Mouse (Mus musculus) ovary, postnatal 14 days (tissue): ENCODE results near the gene Cisd3.
"Not testable (repeated sequence)": the region's sequence is repeated elsewhere in the genome, so short reads cannot be mapped to it uniquely, and the experiment has no call there.

Experiments used
- DNase-seq: peaks from one replicate; pipeline ENCODE4 v3.0.0; 2022; ENCODE audit warnings: low spot score

Gene Cisd3

DNA sequence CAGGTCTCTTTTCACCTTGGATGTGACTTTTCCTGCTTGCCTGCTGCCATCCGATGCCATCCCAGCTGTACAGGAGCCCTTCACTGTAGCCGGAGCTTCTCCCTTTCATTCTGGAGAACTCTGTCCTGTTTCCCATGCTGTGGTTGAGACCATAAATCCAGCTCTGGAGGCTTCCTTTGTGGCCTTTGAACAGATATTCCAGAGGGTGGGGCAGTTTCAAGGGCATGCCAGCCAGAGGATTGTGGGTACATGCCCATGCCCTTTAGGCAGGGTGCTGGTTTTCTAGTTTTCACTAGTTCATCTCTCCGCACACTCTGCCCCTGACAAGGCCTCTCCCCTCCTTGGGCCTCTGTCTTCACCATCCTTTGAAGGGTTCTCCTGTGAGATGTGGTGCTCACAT is 1.4 kb downstream of the Cisd3 start:
- DNase-seq = no peak

DNA sequence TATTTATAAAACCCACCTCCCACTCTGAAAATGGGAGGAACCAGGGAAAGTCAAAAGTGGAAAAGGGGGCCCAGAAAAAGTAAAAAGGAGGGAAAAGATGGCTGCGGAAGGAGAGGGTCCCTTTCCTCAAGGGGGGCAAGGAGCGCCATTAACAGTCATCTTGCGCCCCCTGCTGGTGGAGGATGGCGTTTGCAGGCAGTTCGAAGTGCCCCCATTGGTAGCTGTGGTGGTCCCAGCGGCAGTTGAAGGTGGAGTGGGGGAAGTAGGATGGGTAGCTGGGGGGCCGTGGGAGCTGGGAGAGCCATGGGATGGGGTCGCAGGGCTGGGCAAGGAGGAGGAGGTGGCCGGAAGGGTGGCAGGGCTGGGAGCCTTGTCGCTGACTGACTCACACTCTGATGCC is 4.2 kb downstream of the Cisd3 start:
- DNase-seq = peak; percentile 65

DNA sequence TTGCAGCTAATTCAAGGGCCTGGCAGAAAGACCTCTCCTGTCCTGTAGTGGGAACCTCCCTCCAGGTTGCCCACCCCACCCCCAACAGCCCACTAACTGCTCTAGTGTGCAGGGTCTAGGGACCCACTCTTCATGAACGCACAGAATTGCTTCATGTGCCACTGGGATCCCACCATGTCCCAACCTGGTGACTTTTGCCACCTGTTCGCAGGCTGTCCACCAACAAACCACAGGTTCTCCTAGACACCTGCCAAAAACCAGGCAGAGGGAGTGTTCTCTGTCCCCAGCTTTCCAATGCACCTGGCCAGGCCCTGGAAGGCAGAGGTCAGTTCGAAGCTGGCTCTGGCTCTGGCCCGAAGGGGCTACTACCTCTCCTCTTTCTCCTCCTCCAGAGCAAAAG is 8.8 kb downstream of the Cisd3 start:
- DNase-seq = no peak

DNA sequence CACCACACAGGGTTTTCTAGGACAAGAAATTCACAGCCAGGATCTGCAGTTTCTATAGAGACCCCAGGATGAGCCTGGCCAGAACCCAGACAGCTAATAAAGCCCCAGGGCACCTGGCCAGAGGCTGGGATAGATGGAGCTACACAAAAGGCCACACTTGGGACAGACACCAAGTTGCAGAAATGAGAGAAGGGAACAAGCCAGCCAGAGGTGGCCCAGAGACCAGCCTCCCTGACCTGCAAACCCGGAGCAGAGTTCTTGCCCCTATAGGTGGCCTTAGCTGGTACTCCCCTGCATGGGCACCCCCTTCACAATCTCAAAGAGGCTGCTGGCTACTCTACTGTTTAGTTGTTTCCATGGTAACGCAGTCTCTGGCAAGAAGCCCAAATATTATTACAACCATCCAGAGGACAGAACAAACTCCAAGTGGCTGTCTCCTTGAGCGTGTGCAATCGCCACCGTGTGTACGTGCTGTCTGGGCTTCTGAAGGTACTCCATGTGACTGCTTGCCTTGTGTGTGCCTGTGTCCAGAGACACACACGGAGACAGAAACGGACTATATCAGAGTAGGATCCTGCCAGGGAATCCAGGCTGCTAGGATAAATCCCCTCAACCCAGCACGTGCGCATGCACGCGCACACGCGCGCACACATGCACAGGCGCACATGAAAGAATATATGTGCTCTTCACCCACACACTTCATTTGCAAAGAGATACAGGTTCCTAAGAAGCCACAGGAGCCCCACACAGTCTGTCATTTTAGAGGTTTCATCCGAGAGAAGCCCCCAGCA is 9.5 kb downstream of the Cisd3 start:
- peak; percentile 51 for DNase-seq

DNA sequence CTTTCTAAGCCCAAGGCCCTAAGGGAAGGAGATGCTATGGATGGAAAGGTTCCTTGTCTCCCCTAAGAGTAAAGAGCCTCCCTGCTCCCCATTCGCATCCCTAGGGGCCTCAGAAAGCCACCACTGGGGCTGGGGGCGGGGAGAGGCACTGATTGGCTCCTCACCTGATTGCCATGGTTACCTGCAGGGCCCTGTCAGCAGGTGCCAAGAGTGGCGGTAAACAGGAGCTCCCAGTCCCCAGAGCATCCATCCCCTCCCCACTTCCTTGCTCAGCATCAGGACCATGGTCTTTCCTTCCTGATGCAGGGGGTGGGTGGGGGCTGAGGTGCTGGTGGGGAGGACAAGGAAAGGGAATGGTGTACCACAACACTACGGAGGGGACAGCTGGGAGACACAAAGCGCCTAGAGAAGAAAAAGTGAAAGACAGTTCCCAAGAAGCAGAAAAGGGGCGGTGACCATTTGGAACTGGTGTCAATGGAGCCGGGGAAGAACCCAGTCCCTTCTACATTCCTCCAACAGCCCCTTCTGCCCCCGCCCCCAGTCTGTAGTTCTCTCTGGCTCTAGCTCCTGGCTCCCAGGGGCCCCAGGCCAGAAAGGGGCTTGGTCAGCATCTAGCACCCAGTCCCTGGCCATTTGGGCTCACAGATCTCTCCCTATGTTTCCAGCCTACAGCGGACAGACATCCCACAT is 10.2 kb downstream of the Cisd3 start:
- DNase-seq = no peak

DNA sequence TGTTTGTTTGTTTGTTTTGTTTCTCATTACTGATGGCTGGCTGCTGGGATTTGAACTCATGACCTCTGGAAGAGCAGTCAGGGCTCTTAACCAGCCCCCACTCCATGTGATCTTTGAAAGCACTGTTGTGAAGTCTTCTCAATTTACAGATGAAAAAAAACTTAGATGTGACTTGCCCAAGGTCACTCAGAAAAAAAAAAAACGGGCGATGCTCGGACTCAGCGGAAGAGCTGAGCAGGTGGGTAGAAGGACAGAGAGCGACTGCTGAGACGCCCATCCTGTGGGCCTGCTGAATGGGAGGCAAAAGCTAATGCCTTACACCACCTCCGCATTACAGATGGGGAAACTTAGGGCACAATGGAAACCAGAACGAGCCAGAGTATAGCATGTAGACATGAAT is 11.0 kb downstream of the Cisd3 start:
- no peak for DNase-seq

DNA sequence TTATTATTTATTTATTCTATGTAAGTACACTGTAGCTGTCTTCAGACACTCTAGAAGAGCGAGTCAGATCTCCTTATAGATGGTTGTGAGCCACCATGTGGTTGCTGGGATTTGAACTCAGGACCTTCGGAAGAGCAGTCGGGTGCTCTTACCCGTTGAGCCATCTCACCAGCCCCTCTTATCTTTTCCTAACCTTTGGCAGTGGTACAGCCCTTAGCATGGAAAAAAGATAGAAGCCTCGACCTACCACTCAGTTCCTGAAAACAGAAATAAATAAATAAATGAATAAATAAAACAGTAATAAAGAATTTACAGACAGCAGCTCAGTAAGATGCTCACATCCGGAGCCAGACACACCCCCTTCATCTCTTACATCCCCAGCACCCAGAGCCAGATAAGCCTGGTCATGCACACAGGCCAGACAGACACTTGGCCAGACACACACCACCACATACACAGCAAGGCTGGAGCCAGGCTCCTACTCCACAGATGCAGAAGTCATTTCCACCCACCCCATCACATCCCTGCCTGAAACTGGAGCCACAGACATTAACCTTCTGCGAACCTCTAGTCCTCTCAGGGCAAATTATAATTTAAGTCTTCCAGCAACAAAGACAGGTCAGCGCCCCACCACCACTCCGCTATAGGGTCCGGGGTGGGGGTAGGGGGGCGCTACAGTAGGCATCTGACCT is 11.7 kb downstream of the Cisd3 start:
- no peak for DNase-seq

DNA sequence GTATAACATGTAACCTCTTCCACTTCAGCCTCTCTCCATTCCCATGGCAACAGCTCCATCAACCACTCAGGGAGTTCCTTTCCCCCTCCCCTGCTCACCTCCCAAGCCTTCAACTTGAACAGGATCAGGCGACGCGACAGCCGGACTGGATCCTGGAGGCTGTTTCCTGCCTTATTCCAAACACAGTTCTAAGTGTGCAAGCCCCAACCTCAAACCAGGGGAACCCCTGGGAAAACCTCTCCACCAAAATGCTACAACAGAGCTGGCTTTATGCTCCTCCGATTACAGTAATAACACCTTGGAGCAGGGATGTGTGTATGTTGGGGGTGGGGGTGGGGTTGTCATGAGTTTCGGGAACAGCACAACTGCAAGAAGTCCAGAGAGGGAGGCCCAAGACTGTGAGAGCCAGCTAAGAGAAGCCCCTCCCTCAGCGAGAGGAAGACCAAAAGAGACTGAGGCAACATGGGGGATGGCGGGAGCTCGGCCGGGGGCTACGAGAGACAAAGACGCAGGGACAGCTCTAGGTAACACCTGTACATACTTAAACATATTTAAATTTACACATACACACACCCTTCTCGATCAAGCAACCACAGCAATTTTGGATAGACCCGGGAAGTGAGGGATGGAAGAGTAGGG is 12.4 kb downstream of the Cisd3 start:
- DNase-seq = no peak

DNA sequence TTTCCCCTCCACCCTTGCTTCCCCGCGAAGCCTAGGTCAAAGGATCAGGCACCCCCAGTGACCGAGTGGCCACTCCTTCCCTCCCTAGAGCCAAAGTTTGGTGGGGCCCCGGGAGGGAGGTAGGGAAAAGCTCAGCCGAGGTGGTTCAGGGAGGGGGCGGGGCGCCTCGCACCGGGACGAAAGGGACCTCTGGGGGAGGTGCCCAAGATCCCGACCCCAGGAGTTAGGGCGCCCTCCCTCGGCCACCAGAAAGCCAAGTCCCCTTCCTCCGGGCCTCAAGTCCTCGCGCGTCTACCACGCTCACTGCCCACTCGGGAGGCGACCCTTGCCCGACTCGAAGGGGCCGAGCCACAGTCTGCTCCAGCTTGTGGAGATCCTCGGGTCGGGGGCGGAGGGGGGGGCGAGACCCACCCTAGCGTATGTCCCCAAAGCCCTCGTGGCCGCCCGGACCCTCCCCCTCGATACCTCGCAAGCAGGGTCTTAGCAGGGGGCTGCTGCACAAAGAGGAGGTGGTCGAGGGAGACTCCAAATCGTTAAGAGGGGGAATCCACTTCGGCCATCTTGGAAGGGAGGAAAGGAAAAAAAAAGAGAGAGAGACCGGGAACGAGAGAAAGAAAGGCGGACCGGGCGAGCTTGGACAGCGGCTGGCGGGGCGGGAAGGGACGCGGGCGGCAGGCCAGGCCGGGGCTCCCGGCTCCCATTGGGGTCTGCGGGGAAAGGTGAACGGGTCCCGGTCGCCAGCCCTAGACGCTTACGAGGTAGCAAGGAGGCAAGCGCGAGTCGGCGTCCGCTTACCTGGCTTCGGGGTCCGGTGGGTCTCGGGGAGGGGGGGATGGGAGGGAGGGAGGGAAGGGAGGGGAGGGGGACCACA is 13.3 kb downstream of the Cisd3 start:
- peak; percentile 74 for DNase-seq

DNA sequence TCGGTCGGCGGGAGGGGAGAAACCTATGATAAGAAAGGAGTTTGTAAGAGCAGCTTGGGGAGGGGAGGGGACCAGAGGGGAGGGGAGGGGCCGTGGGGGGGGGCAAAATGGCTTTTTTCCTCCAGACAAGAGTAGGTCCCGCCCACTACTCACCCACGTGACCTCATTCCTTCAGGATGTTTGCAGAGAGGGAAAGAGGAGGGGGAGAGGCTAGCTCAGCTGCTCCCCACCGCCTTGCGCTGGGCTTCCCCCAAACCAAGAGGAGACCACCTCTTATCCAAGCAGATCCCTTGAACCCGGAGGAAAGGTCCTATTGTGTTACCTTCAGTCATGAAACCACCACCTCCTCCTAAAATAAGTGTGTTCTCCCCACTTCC is 14.0 kb downstream of the Cisd3 start:
- peak; percentile 76 for DNase-seq

DNA sequence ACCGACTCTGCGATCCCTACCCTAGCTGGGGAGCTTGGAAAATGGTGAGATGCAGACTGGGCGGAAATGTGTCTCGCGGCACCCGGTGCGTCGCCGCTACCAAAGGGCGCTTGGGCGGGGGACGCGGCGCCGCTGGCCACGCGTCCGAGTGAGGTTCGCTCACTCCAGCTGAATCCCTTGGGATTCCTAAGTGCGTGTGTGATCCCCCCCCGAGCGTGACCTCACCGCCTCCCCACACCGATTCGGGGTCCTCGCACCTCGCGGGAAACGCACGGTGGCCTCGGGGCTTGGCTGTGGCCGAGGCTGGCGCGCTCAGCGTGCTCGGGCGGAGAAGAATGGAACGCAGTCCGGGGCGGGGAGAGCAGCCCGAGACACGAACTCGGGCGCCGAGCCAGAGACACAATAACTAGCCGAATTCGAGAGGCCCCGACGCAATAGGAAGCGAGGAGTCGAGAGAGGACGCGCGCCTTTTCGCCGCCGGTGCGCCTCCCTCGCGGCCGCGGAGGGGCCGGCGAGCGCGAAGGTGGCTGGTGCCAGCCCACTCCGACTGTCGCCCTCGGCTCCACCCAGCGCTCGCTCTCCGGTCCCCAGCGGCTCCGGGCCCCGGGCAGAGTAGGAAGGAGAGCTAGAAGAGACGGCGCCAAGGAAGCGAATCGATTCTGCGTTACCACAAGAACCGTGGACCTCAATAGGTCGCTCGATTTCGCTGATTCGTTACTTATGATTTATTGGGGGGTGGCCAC is 14.5 kb downstream of the Cisd3 start, which contains the start of gene Pcgf2:
Gene Pcgf2 (minus strand): TSS at position 495 of the 743 bp plus-strand sequence.
- peak; percentile 78 for DNase-seq

DNA sequence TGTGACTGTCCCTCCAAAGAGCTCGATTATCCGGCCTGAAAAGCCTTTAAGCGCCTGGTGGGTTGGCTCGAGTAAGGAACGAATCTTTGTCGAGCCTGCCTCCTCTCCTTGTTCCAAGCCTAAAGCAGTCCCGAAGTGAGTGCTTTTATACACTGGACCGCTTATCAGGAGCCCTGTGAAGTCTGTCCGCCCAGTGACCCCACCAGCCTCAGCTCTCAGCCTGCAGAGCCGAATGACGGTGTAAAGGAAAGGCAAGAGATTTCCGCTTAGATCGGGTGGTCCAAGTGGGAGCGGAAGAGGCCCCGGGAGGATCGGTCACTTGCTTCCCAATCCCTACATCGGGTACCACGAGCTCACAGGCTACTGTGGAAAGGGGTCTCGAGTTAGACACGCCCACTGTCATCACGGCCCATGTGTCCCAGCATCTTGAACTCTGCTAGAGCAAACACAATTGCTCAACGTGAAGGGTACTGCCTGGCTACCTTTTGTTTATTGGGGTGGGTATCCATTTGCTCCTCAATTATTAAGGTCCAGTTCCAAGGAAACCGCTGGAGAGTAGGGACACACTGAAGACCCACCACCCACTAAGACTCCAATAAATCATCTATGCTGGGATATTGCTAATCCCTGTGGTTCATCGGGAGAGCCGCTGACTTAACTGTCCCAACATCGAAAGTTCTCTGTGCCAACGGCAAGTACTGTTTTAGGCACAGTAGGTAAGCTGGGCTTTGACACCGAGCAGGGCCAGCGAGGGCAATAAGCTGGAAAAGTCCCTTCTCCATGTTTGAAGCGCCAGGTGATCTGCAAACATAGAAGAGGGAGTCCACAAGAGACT is 15.3 kb downstream of the Cisd3 start:
- no peak for DNase-seq

DNA sequence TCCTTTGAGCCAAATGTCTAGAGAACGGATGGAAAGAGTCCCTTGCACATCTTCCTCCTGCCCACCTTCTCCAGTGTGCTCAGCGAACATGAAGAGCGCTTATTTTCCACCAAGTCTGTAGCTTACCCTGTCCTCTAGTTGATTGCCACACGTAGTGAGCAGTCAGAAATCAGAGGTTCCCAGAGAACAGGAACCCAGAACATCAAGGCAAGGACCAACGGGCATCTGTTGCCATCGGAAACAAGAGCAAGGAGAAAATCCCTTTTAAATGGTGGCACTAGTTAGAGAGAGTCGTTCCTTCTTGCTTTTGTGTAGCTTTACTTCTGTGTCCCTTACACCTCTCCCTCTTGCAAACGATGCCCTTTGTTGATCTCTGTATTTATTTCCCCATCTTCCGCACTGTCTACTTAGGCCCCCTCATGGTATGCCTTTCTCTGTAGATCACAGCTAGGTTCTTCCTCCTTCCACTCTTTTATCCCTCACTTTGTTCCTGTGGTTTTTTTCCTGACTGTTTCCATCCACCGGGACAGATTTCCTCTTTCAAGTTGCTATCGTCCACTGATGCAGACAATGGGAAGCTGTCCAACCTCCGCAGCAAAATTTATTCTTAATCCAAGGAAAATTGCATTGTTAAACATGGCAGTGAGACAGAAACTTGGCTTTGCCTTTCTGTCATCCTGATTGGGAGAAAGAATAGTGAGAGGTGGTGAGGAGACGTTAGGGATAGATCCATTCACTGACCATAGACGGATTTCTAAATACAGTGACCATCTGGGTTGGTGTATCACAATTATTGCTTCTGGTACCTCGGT is 16.2 kb downstream of the Cisd3 start:
- no peak for DNase-seq

DNA sequence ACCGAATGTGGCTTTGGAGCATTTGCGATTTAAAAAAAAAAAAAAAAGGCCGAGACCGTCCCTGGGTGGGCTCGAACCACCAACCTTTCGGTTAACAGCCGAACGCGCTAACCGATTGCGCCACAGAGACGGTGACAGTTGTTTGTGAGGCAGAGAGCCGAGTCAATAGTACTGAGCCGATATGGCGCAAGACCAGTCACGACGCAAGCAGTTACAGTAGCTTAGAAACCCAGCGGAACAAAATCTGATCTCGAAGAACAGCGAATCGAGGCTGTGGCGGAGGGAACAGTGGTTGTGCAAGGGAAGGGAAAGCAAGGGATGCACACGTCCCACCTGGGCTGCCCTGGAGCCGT is 16.7 kb downstream of the Cisd3 start:
- peak; percentile 95 for DNase-seq

DNA sequence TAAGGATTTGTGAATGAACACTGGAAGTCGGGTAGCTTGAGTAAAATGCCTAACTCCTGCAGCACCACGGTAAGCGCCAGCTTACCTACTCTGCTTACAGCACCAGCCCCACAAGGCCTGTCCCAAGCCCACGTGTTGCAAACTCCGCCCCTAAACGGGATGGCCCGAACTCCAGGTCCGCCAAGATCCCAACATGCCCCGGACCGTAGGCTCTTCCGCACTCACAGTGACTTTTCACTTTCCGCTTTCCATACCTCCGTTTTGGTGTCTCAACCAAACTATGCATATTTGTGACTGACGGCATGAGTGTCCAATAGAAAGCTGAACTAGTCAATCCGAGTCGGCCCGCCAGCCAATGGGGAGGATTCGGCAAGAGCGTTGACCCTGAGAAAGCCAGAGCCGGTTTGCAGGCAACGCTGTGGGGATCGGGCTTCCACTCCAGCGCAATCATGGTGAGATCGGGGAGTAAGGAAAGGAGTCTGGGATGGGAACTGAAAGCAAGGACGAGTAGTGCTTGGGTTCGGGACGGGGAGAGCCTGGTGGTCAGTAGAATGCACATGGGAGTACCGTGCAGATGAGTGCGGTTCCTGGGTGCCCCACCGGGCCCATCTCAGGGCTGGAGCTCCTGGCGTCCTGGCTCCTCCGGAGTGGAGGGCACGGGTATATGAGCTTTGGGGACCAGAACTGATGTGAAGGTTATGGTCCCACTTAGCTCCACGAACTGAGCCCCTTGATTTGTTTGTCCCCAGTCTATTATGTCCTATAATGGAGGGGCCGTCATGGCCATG is 17.6 kb downstream of the Cisd3 start, which contains the start of gene Psmb3:
Gene Psmb3 (plus strand): TSS at position 361 of the 788 bp plus-strand sequence.
- DNase-seq = peak; percentile 99

DNA sequence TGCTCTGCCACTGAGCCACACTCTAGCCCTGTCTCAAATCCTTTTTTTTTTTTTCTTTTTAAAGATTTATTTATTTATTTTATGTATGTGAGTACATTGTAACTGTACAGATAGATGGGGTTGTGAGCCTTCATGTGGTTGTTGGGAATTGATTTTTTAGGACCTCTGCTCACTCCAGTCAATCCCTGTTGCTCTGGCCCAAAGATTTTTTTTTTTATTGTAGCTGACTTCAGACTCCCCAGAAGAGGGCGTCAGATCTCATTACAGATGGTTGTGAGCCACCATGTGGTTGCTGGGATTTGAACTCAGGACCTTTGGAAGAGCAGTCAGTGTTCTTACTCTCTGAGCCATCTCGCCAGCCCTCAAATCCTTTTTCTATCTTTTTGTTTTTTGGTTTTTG is 24.4 kb downstream of the Cisd3 start:
- not testable (repeated sequence) for DNase-seq

DNA sequence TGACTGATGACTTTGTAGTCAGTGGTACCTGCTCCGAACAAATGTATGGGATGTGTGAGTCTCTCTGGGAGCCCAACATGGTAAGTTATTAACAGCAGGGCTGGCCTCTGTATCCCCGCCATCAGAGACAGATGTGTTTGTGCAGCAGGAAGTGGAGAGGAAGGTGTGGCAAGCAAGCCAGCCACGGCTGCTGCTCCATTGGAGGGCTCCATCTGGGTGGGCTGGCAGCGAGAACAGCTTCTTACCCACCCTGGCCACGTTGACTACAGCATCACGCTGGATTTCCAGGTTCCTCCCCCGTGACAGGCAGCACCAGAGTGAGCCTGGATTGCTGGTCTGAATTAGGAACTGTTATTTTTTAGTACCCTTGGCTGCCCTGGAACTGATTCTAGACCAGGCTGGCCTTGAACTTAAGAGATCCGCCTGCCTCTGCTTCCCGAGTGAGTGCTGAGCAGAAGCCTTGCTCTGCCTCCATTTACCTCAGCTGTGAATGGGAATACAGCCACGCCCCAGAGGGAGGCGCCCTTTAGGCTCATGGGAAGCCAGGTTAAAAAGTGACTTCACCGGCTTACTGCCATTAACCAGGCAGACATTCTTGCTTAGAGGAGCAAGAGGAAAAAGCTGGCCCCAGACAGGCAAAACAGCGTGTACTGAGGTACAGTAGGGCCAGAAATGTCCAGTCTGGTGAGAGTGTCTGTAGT is 25.7 kb downstream of the Cisd3 start:
- DNase-seq = no peak

DNA sequence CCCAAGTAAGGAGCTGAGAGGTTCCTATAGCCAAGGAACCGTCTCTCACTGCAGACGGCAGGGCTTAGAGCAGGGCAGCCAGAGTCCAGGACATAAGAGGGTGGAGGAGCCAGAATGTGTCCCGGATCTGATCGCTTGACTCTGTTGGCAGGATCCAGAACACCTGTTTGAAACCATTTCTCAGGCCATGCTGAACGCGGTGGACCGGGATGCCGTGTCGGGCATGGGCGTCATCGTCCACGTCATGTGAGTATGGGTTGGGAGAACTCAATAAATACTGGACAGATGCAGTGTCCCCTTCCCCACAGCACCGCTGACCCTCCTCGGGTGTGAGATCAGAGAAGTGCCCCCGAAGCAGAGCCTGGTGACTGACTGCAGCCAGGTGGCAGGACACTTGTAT is 26.7 kb downstream of the Cisd3 start:
- DNase-seq = no peak
